Mouse (Mus musculus) T-cell, adult 2 months (primary cell): Measurements from ENCODE around the gene Atxn2l.
"Not testable (repeated sequence)": the region's sequence is repeated elsewhere in the genome, so short reads cannot be mapped to it uniquely, and the experiment has no call there.

Source experiments
- DNase-seq: peaks from one replicate; pipeline ENCODE4 v3.0.0; 2022; ENCODE audit warnings: low spot score

Atxn2l gene

DNA sequence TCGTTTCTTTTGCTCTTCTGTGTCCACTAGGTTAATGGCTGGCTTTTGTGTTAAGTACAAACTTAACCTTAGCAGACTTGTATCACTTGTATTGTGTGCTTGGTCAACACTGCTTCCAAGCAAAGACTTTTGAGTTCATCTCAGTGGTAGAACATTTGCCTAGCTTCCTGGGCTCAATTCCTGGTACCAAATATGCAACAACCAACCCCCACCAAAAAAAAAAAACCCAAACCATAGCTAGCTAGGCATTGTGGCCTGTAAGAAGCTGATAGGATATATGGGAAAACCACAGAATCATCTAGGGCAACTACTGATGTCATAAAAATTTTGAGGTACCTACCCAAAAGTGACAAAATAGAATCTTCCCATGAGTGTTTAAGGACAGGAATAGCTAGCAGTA is 12.2 kb downstream of the Atxn2l start:
- no peak for DNase-seq

GRCm38 (mm10) chr7:126487617-126488385 is 15.4 kb downstream of the Atxn2l start:
- DNase-seq = not testable (repeated sequence)

DNA sequence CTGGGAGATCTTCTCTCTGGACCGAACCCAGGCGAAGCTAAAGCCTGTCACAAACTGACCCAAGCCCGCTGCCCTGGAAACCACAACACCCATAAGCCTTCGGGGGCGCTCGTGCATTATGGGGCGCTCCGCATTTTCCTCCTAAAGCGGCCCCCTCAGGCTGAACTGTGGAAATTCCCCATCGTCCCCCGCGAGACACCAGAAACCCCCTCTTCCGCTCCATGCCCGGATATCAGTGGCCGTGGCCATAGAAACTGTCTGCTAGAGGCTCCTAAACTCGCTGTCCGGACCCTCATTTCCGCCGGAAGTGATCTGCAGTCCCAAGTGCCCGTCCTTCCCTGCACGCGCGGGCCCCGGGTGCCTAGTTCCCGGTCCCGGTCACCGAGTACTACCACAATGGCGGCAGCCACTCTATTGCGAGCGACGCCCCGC is 16.2 kb downstream of the Atxn2l start, which contains the start of gene Tufm:
Gene Tufm (plus strand): TSS at position 310 of the 432 bp plus-strand sequence.
- DNase-seq = peak; percentile 91

- DNase-seq = no peak
These were observed 20.8 kb downstream of the Atxn2l start for GRCm38 (mm10) chr7:126482392-126482871.

DNA sequence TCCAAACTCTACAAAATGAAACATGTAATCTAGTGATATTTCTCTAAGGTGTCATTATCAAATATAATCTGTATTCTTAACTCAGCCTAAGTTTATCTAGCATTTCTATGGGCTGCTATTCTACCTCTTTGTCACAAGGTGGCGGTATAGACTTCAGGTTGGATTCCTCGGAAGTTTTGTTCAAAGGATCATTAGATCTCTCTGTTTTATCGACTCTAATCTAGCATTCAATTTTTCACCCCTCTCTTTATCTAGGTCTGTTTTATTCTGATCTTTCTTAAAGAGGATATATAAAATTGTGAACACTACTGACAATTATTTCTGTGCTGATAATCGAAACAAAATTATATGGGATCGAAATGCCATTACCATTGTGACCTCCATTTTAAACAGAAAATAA is 21.5 kb downstream of the Atxn2l start:
- no peak for DNase-seq

DNA sequence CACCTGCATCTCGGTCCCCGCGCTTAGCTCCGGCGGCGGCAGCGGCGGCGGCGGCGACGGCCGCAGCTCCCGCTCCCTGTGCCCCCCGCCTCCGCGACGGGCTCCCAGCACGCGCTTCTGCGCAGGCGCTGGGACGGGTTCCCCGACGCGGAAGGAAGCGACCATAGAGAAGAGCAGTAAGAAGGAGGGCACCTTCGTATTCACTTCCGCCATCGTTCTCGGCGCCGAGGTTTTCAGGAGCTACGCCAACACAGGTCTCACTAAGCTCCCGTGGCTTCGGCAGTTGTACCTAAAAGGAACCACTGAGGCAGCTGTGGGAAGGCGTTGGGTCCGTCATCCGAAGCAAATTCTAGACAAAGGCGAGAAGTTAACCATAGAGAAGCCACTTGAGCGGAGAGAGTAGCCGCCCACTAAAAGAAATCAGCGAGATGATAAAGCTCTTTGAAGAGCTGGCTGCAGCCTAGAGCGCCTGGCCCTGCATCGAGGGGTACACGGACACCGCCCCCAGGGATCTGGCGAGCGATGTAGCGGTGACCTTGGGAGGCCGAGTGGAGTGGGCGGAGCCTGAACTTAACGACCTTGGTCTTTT is 28.1 kb downstream of the Atxn2l start, which contains the start of gene Sh2b1:
Gene Sh2b1 (minus strand): TSS at position 432 of the 589 bp plus-strand sequence.
- DNase-seq = peak; percentile 91

- no peak for DNase-seq
These were observed 28.7 kb downstream of the Atxn2l start for GRCm38 (mm10) chr7:126474486-126474955.

DNA sequence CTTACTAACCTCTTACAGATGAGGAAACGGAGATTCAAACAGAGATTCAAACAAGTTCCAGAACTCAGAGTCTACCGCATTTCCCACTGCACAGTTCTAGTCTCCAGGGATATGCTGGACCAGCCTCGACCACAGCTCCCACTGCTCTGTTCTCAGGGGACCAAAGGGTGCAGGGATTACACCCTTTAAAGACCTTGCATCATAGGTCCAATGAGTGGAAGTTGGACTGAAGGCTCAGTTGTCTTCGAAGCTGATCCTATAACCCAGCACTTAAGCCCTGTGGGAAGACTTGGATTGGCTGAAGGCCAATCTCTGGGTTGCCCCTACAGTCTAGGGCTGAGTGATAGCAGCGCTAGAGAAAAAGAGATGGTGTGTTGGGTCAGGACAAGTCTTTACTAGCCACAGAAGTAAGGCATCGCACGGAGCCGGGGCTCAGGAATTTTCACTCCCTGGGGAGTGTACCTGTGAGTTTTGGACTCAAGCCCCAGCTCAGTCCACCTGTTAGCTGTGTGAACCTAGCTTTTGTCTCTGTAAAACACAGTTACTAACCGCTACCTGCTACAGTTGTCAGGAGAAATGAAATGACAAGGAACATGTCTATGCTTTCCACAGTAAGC is 29.7 kb downstream of the Atxn2l start:
- DNase-seq = no peak

GRCm38 (mm10) chr7:126472713-126473112 is 30.5 kb downstream of the Atxn2l start:
- DNase-seq = no peak

DNA sequence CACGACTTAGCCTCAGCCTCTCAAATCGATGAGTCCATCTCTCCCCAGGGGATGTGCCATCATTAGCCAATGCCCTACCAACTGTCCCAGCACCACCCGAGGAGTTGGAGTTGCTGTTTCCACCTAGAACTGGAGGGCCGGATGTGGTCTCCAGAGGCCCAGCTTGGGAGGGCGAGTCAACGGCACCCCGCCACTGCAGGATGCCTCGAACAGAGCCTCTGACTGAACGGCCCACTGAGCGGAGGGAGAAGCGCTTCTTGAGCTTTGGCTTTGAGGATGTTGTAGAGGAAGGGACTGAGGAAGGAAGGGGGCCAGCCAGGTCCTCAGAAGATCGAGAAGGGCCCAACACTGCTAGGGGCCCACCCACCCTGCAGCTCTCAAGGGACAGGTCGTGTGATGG is 30.9 kb downstream of the Atxn2l start:
- DNase-seq = peak; percentile 82

DNA sequence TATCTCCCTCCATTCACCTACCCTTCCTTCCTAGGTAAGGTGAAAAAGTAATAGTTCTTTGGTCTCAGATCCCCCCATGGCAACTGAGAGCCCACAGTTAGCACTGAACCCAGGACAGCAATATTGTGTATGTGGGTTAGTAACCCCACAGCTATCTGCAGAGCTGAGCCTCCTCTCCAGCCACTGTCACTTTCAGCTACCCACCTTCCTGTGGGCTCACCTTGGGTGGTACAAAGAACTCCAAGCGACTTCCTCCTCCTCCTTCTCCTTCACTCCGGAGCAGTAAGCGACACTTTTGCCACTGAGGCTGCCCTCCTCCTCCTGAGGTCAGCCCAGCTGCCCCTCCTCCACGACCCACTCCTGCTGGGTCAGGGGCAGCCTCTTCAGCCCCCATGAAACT is 31.4 kb downstream of the Atxn2l start:
- no peak for DNase-seq

DNA sequence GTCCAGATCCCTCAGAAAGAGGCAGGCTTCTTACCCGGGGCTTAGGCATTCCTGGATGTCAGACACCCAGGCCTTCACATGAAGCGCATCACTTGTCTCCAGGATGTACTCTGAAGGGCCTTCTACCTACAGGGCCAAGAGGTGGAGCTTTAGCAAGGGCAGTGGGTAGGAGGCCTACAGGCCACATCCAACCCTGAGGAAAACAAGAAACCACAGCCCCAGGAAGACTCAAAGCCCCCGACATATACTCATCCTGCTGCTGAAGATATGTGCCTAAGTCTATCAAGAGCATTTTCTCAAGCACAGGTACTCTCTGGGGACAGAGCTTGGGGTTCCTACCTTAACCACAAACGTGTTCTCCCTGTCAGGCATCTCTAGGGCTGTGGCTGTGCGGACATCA is 31.9 kb downstream of the Atxn2l start:
- no peak for DNase-seq

DNA sequence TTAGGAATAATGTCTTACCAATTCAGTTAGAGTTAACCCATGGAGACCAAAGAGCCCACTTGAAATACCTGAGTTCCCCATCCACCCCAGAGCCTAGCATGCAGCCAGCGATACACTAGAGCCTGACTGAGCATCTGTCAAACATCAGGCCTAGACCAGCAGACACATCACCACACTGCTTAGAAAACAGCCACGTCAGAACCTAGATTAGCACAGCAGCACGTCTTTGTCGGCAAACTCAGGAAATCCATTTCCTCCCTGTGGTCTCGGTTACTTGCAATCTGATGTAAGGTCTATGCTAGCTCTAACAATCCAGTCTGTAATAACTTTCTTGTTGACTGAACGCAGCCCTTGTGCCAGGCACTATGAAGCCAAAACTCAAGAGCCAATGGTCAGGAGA is 33.2 kb downstream of the Atxn2l start:
- DNase-seq = peak; percentile 89

GRCm38 (mm10) chr7:126467834-126468627 is 35.2 kb downstream of the Atxn2l start:
- no peak for DNase-seq

DNA sequence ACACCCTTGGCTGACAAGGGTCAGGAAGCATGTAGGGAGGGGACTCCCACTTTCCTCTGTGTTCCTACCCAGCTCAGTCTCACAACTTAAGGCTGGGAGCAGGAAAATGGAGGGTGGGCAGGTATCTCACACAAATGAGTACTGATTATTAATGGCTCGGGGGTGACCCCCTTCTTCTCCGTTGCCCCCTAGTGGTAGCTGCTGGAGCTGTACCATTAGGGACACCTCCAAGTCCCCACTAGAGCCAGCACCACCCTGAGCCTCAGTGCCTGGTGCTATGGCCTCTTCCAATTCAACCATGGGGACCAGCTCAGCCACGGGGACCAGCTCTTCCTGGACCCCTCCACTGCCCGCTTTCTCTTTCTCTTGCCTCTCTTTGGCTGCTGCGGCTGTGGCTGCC is 36.0 kb downstream of the Atxn2l start:
- DNase-seq = peak; percentile 48

DNA sequence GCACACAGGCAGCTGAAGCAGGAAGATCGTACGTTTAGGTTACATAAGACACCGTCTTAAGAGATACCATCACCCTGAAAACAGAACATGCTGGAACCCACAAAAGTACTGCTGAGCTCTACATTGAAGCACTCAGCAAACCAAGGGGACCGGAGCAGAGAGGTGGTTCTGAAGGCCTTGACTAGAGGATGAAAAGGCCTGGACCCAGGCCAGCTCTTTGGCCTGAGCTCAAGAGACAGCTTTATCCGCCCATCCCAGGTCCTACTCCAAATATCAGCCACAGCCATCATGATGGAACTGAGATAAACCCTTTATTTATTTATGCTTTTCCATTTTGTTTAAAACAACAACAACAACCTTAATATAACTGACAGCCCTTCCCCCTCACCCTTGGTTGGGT is 36.5 kb downstream of the Atxn2l start:
- DNase-seq = no peak

- no peak for DNase-seq
These were observed 37.1 kb downstream of the Atxn2l start for GRCm38 (mm10) chr7:126466116-126466515.

DNA sequence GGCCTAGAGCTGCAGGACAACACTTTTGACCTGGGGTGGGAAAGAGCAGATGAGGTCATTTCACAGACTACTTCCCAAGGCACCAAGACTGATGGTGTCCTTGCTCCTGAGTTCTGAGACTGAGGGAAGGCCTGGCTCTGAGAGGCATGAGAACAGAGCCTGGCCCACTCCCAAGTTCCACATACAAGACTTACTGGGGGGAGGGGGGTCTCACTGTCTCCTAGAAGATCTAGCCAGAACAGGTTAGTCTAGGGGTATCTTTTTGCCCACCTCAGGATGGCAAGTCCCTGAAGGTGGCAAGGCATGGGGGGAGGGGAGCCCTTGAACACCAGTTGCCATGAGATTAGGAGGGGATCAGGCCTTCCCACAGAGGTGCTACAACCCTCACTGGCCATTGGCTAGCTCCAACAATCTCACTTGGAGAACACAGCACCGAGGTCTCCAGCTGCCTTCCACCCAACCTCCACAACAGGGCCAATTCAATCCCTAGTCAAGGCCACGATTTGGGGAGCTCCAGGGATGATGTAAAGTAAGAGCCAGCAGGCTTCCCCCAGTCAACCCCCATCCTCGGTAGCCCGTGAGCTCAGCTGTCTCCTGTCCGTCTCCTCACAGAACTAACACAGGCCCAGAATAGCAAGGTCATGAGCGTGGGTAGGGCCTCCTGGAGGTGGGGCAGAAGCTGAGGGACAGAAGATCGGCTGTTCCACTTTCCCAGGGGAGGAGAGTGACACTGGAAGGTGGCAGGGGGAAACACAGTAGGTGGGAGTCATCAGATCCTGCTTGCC is 37.8 kb downstream of the Atxn2l start:
- DNase-seq = no peak

DNA sequence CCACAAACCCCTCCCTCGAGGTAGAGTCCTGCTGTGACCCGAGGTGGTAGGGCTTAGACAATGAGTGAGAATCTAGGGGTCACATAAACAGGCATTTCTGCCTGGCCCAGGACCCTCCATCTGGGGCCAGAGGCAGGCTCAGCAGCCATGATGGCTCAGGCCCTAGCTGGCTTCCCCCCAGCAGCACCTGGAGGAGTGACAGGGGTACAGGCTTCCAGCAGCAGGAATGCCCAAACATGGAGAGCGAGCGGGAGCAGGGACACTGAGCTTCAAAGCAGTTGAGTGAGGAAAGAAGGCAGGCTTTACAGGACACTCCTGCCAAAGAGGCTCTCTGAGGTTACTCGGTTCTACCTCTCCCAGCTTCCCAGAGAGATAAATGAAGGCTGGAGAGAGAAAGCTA is 38.4 kb downstream of the Atxn2l start:
- no peak for DNase-seq

GRCm38 (mm10) chr7:126464121-126464520 is 39.1 kb downstream of the Atxn2l start:
- DNase-seq = no peak

GRCm38 (mm10) chr7:126463547-126463946 is 39.7 kb downstream of the Atxn2l start:
- DNase-seq = no peak
